Mouse (Mus musculus): ENCODE data around the gene Gins2. TPM values are rescaled to one million over a fixed set of nuclear protein-coding genes. Genes with fewer than 3 reads are reported as not detected.

The Gins2 gene
- polyA plus RNA-seq, 1 experiment: 48.3 TPM

DNA sequence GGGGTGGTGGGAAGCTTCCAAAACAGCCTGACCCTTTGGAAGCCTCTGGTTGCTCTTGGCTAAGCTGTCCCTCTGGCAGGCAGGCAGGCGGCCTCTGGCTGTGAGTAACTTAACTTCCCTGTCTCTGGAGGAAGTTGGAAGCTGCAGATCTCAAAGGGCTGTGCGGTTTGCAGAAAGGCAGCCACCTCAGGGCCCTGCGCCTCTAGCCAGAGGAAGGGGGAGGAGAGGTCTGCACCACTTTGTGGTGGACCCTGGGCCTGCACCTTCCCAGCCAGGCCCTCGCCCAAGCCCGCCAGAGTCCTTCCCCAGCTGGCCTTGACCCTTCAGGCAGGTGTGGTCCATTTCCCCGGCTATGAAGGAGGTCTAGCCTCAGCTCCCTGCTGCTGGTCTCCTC lies 49.7 kb downstream of the Gins2 start:
- Histone ChIP-seq H3K27me3 (ENCODE audit: control insufficient read depth, insufficient read depth, low read length) (no peaks in the 10 kb centered on the region), H3K27ac (ENCODE audit: control insufficient read depth, insufficient read depth, low read length) (peak overlapping the region; percentile 80), H3K36me3 (ENCODE audit: control insufficient read depth, insufficient read depth, low read length) (no peaks in the 10 kb centered on the region), H3K4me3 (ENCODE audit: control insufficient read depth, insufficient read depth, low read length) (peak overlapping the region; percentile 70), H3K4me1 (replicated peaks; ENCODE audit: control insufficient read depth, insufficient read depth, low read length) (peaks cover 61% of the 10 kb centered on the region)
- WGBS: 4% methylated on average over 6 of the region's 6 CpGs
- peak; percentile 58 for DNase-seq
- TF ChIP-seq POLR2A (IDR thresholded peaks at IDR 0.05; ENCODE audit: control insufficient read depth, extremely low read depth, insufficient read depth, low read length, poor library complexity) (no peak), CTCF (IDR thresholded peaks at IDR 0.05; ENCODE audit: borderline replicate concordance, control insufficient read depth, extremely low read depth, insufficient read depth, low read length, poor library complexity) (no peak)

DNA sequence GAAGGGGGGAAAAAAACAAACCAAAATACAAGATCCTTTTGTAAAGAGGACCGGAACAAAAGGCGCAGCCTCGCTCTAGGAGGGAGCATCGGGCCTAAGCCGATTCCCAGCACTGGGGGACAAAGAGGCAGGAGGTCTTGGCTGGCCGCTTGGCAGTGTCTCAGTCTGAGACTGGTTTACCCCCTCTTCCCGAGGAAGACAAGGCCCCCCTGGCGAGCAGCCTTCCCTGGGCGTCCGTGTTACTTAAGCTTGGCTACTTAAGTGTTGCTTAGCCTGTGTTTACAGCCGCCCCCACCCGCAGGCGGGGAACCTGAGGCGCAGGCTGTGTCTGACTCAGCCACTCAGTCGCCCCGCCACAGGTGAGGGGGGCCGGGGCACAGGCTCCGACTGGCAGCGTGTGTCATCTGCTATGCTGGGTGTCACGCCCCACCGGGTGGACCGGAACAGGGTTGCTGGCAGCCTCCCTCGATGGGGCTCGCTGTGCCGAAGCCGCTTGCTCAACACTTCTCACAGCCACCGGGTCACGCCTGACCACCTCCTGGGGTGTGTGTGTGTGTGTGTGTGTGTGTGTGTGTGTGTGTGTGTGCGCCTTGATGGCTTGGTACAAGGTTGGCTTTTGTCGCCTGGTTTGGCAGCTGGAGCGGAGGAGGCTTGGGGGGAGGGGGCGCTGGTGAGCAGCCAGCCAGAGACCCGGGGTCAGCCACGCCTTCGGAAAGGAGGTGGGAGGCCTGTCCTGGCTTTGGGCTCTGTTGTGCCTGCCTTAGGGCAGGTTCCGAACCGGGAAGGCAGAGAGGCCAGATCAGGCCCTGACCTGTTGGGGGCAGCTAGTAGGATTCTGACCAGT lies 50.5 kb downstream of the Gins2 start:
- H3K4me1 ChIP-seq (replicated peaks; ENCODE audit: control insufficient read depth, insufficient read depth, low read length): peaks cover 66% of the 10 kb centered on the region
- peak overlapping the region; percentile 70 for H3K4me3 ChIP-seq (ENCODE audit: control insufficient read depth, insufficient read depth, low read length)
- TF ChIP-seq CTCF (IDR thresholded peaks at IDR 0.05; ENCODE audit: borderline replicate concordance, control insufficient read depth, extremely low read depth, insufficient read depth, low read length, poor library complexity) (0 out of 2 replicates have a peak, but pooled peaks have one; percentile 56), POLR2A (IDR thresholded peaks at IDR 0.05; ENCODE audit: control insufficient read depth, extremely low read depth, insufficient read depth, low read length, poor library complexity) (peak; percentile 68)
- H3K27ac ChIP-seq (ENCODE audit: control insufficient read depth, insufficient read depth, low read length): peak overlapping the region; percentile 91
- DNase-seq: peak; percentile 91
- 3% methylated on average over 36 of the region's 37 CpGs for WGBS
- no peaks in the 10 kb centered on the region for H3K36me3 ChIP-seq (ENCODE audit: control insufficient read depth, insufficient read depth, low read length)
- H3K27me3 ChIP-seq (ENCODE audit: control insufficient read depth, insufficient read depth, low read length): no peaks in the 10 kb centered on the region

DNA sequence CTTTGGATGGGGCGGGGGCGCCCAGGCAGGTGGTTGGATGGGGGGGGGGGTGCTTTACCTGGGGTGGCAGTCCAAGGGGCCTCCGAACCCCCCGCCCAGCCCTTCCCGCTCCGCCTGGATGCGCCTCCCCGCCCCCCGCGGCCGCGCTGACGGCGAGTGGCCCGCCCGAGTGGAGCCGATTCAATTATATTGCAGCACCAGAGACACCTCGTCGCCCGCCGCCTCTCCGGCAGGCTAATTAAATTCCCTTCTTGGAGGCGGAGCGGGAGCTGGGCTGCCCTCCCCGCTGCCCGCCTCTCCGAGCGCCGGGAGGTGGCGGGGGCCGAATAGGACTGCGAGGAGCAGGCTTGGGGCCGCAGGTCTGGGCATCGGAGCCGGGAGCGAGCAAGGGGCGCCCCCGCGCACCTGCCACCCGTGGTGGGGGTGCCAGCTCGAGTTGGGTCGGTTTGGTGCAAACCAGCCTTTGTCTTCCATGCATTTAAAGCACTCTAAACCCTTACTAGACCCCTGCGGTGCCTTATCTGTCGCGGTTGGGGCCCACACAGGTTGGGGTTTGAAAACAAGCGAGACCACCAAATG lies 51.2 kb downstream of the Gins2 start:
- H3K4me1 ChIP-seq (replicated peaks; ENCODE audit: control insufficient read depth, insufficient read depth, low read length): peaks cover 66% of the 10 kb centered on the region
- WGBS: under 1% methylated on average over 43 of the region's 46 CpGs
- peak overlapping the region; percentile 70 for H3K4me3 ChIP-seq (ENCODE audit: control insufficient read depth, insufficient read depth, low read length)
- no peak for TF ChIP-seq CTCF (IDR thresholded peaks at IDR 0.05; ENCODE audit: borderline replicate concordance, control insufficient read depth, extremely low read depth, insufficient read depth, low read length, poor library complexity)
- TF ChIP-seq POLR2A (IDR thresholded peaks at IDR 0.05; ENCODE audit: control insufficient read depth, extremely low read depth, insufficient read depth, low read length, poor library complexity): no peak
- peak overlapping the region; percentile 91 for H3K27ac ChIP-seq (ENCODE audit: control insufficient read depth, insufficient read depth, low read length)
- H3K36me3 ChIP-seq (ENCODE audit: control insufficient read depth, insufficient read depth, low read length): no peaks in the 10 kb centered on the region
- H3K27me3 ChIP-seq (ENCODE audit: control insufficient read depth, insufficient read depth, low read length): no peaks in the 10 kb centered on the region
- peak; percentile 66 for DNase-seq

DNA sequence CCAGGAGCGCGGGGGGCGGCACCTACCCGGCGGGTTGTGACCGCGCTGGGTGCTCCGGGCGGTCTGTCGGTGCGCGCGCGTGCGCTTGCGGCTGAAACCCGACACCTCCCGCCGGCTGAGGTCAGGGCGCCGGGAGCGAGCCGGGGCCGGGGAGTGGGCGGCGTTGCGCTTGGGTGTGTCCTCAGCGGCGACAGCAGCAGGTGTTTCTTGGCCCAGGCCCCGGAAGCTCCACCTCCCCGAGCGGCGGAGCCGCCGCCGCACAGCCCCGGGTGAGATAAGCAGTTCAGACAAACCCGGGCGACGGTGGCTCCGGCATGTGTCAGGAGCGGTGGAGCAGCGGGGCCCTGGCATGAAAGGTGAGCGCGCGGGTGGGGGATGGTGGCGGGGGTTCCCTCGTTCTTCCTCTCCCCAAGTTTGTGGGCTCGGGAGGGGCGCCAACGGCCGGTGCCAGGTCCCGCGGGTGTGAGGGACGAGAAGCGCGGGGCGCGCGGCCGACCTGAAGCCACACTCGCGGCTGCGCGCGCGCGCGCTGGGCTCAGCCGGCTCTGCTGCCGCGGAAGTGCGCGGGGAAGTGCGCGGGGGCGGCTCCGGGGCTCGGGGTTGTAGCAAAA lies 51.8 kb downstream of the Gins2 start:
- Histone ChIP-seq H3K4me1 (replicated peaks; ENCODE audit: control insufficient read depth, insufficient read depth, low read length) (peaks cover 65% of the 10 kb centered on the region), H3K36me3 (ENCODE audit: control insufficient read depth, insufficient read depth, low read length) (no peaks in the 10 kb centered on the region), H3K4me3 (ENCODE audit: control insufficient read depth, insufficient read depth, low read length) (peak overlapping the region; percentile 70), H3K27ac (ENCODE audit: control insufficient read depth, insufficient read depth, low read length) (peak overlapping the region; percentile 91), H3K27me3 (ENCODE audit: control insufficient read depth, insufficient read depth, low read length) (no peaks in the 10 kb centered on the region)
- peak; percentile 90 for DNase-seq
- 0 out of 2 replicates have a peak, but pooled peaks have one; percentile 6 for TF ChIP-seq CTCF (IDR thresholded peaks at IDR 0.05; ENCODE audit: borderline replicate concordance, control insufficient read depth, extremely low read depth, insufficient read depth, low read length, poor library complexity)
- TF ChIP-seq POLR2A (IDR thresholded peaks at IDR 0.05; ENCODE audit: control insufficient read depth, extremely low read depth, insufficient read depth, low read length, poor library complexity): peak; percentile 96; the same call in 1 of the 2 replicates
- WGBS: under 1% methylated on average over 79 of the region's 79 CpGs

DNA sequence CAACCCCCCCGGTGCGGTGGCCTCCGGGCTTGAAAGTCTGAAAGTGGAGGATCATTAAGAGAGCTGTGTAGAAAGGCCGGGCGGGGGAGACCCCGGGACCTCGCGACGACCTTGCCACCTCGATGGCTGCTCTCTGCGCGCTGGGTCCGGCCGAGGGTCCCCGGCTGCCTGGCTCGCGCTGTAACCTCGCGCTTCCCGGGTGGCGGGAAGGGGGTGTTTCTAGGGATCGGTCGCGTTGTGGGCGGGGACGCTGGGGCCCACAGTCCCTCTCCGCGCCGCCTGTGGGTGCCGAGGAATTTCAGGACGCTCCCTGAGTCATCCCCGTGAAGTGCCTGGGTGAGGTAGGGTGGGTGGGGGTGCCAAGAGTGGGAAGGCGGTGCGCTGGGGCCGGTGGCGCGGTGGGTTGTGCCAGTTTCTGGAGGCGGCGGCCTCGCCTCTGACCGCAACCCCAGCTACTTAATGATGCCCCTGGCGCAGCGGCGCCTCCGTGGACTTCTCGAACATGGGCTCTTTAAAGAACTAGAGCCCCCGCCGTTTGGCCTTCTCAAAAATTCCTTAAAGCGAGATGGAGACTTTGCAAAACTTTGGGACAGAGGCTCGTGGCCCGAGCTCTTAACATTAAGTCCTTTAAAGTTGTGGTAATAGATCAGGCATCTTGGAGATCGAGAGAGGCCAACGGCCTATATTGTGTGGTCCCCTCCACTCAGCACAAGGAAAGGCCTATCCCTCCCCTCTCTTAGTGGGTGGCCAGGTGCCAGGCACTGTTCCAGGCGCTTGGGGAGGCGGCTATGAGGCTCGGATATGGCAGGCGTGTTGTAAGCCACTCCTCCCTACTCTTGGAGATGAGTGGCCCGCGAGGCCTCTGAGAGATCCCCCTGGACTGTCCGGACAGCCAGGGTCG lies 52.5 kb downstream of the Gins2 start:
- peak; percentile 54 for DNase-seq
- under 1% methylated on average over 61 of the region's 61 CpGs for WGBS
- Histone ChIP-seq H3K4me3 (ENCODE audit: control insufficient read depth, insufficient read depth, low read length) (peak overlapping the region; percentile 70), H3K27me3 (ENCODE audit: control insufficient read depth, insufficient read depth, low read length) (no peaks in the 10 kb centered on the region), H3K4me1 (replicated peaks; ENCODE audit: control insufficient read depth, insufficient read depth, low read length) (peaks cover 66% of the 10 kb centered on the region), H3K36me3 (ENCODE audit: control insufficient read depth, insufficient read depth, low read length) (no peaks in the 10 kb centered on the region), H3K27ac (ENCODE audit: control insufficient read depth, insufficient read depth, low read length) (peak overlapping the region; percentile 35)
- TF ChIP-seq POLR2A (IDR thresholded peaks at IDR 0.05; ENCODE audit: control insufficient read depth, extremely low read depth, insufficient read depth, low read length, poor library complexity) (no peak), CTCF (IDR thresholded peaks at IDR 0.05; ENCODE audit: borderline replicate concordance, control insufficient read depth, extremely low read depth, insufficient read depth, low read length, poor library complexity) (no peak)
